Mouse (Mus musculus) hindbrain, embryonic 12.5 days (tissue): Measurements from ENCODE around the gene Efcab14. TPM values are rescaled to one million over a fixed set of nuclear protein-coding genes. Genes with fewer than 3 reads are reported as not detected.

ENCODE experiments used
- ATAC-seq: fragments of 200-750 bp; cut with Nextera tagmentation; 2 replicates; pipeline ENCODE4 v1.8.0; 2017; ENCODE audit warnings: moderate TSS enrichment; ENCODE audit not compliant: low FRiP score
- H3K27ac ChIP-seq: fragments of 300-500 bp; sonication (generic); 2 replicates; pipeline ENCODE4 v1.5.1; 2016; ENCODE audit warnings: mild to moderate bottlenecking
- H3K27me3 ChIP-seq: fragments of 300-500 bp; sonication (generic); 2 replicates; pipeline ENCODE4 v1.6.1; 2016; ENCODE audit warnings: mild to moderate bottlenecking
- H3K36me3 ChIP-seq: fragments of 300-500 bp; sonication (generic); 2 replicates; pipeline ENCODE4 v1.6.1; 2016; ENCODE audit warnings: mild to moderate bottlenecking
- H3K4me1 ChIP-seq: fragments of 300-500 bp; sonication (generic); 2 replicates; pipeline ENCODE4 v1.6.1; 2016
- H3K4me2 ChIP-seq: fragments of 300-500 bp; sonication (generic); replicated peaks from 2 replicates; pipeline ENCODE4 v1.6.1; 2016; ENCODE audit warnings: mild to moderate bottlenecking
- H3K4me3 ChIP-seq: fragments of 300-500 bp; sonication (generic); 2 replicates; pipeline ENCODE4 v1.5.1; 2016; ENCODE audit warnings: mild to moderate bottlenecking
- H3K9ac ChIP-seq: fragments of 300-500 bp; sonication (generic); 2 replicates; pipeline ENCODE4 v1.6.1; 2016; ENCODE audit warnings: mild to moderate bottlenecking, moderate library complexity
- H3K9me3 ChIP-seq: fragments of 300-500 bp; sonication (generic); replicated peaks from 2 replicates; pipeline ENCODE4 v1.6.1; 2016; ENCODE audit warnings: mild to moderate bottlenecking
- WGBS: fragments of 180-500 bp; shearing (Covaris S2); methylation state at CpG from one replicate; pipeline ENCODE4 v1.1.7; 2016; 5-methylcytosine and 5-hydroxymethylcytosine counted together
- polyA plus RNA-seq: library from polyadenylated mRNA; unstranded; fragments of >200 nt; fragmentation: Nextera tagmentation; extraction: Ambion mirVana; gene quantifications from 2 replicates; pipeline ENCODE4 v1.2.1, GENCODE M21; 2016

Gene Efcab14
- polyA plus RNA-seq, result 29.5 and 33.6 TPM in 2 replicates

- peak; percentile 99 for ATAC-seq
- peaks cover 4% of the 10 kb centered on the region; the same call in 1 of the 2 replicates for H3K27me3 ChIP-seq
- WGBS, result under 1% methylated on average over 45 of the region's 45 CpGs
- H3K36me3 ChIP-seq, result peaks cover 15% of the 10 kb centered on the region
- peak within 1 kb of the TSS; percentile 86 for H3K27ac ChIP-seq
- H3K4me2 ChIP-seq, result peak within 1 kb of the TSS; percentile 81
- H3K9me3 ChIP-seq, result no peaks in the 10 kb centered on the region
- H3K4me1 ChIP-seq, result peaks cover 19% of the 10 kb centered on the region
- peak within 1 kb of the TSS; percentile 83 for H3K4me3 ChIP-seq
- peak within 1 kb of the TSS; percentile 86 for H3K9ac ChIP-seq
Observed at GRCm38 (mm10) chr4:115737551-115738041, at the start of gene Efcab14. Efcab14 (plus strand) TSS chr4:115737744.

DNA sequence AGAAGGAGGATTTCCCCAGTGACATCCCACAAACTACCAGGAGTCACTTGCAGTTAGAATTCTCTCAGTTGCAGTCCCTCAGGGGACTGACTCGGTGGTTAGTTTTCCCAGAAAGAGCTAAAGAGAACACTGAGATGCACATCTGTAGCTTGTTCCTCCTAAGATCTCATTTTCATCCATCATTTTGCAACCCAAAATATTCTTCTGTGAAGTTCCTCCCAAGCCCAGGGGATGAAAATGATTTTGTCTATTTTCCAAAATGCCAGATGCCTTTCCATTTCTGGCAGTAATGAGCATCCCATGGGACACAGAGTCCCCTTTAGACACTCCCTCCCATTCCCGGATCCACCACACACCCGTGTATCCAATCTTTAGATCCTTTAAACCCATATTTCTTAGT lies 36.1 kb upstream of the Efcab14 start:
- 82% methylated on average over 3 of the region's 3 CpGs for WGBS
- H3K27me3 ChIP-seq, result no peaks in the 10 kb centered on the region
- no peak overlapping the region for H3K27ac ChIP-seq
- ATAC-seq, result no peak
- no peak overlapping the region for H3K4me2 ChIP-seq
- H3K4me3 ChIP-seq, result no peak overlapping the region
- no peaks in the 10 kb centered on the region for H3K36me3 ChIP-seq
- no peak overlapping the region for H3K9ac ChIP-seq
- H3K9me3 ChIP-seq, result no peaks in the 10 kb centered on the region
- no peaks in the 10 kb centered on the region for H3K4me1 ChIP-seq

DNA sequence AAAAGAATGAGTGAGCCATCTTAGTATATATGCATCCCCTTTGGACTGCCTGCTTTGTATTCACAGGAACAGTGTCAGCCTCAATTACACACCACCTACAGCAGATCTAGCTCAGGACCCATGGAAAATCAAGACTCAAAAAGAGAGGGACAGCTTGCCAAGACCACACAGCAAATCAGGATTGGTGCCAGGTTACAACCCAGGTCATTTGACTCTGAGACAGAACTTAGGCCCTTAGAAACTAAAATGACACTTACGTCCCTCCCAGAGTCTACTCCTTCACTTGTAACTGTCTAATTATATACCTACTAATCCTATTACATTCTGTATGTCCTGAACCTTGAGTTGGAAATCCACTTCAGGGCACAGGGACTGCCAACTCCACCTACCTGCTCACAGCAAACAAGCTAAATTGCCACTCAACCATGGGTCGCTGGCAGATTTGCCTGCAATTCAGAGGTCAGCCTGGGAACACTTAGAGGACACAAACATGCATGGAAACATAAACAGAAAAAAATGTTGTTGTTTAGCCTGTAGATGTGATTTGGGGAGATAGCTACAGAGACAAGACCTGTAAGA lies 33.5 kb upstream of the Efcab14 start:
- Histone ChIP-seq H3K9ac (no peak overlapping the region), H3K4me3 (no peak overlapping the region), H3K36me3 (no peaks in the 10 kb centered on the region), H3K27ac (no peak overlapping the region), H3K4me1 (no peaks in the 10 kb centered on the region), H3K9me3 (no peaks in the 10 kb centered on the region), H3K27me3 (no peaks in the 10 kb centered on the region), H3K4me2 (no peak overlapping the region)
- no peak for ATAC-seq
- 89% methylated on average over 2 of the region's 2 CpGs for WGBS

DNA sequence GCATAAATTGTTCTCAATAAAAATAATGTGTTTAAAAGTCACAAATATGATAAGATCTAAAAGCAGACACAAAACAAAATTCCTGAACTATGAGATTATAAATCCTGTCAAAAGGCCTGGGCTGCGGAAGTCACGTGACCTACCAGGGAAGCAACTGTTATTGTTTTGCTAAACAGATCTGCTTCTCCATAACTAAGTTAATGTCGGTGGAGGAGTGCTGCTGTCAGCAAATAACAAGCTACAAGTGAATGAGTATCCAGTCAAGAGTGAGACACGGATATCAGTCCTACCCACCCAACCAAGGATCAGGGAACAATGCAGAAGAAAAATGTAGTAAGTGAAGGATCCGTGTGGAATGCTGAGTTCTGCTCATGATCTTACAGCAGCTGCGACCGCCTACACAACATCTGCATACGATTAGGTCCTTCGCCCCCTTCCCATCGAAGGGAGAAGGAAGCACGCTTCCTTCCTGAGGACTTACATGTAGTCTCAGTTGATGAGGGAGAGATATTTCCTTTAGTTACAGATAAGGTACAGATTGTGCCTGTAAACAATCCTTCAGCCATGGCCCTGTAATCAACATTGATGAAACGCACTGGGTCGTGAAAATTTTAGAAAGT lies 28.5 kb upstream of the Efcab14 start:
- ATAC-seq, result no peak
- H3K36me3 ChIP-seq, result no peaks in the 10 kb centered on the region
- no peak overlapping the region for H3K4me2 ChIP-seq
- WGBS, result 58% methylated on average over 13 of the region's 13 CpGs
- no peaks in the 10 kb centered on the region for H3K9me3 ChIP-seq
- H3K4me3 ChIP-seq, result no peak overlapping the region
- H3K27me3 ChIP-seq, result no peaks in the 10 kb centered on the region
- H3K27ac ChIP-seq, result no peak overlapping the region
- H3K4me1 ChIP-seq, result 0 out of 2 replicates have a peak, but pooled peaks cover 3% of the 10 kb centered on the region
- H3K9ac ChIP-seq, result no peak overlapping the region

GRCm38 (mm10) chr4:115709792-115710418 lies 27.6 kb upstream of the Efcab14 start:
- WGBS, result 16% methylated on average over 12 of the region's 13 CpGs
- Histone ChIP-seq H3K4me2 (peak overlapping the region; percentile 49), H3K27ac (no peak overlapping the region), H3K9ac (no peak overlapping the region), H3K9me3 (no peaks in the 10 kb centered on the region), H3K4me3 (peak overlapping the region; percentile 14), H3K4me1 (0 out of 2 replicates have a peak, but pooled peaks cover 3% of the 10 kb centered on the region), H3K27me3 (no peaks in the 10 kb centered on the region), H3K36me3 (no peaks in the 10 kb centered on the region)
- no peak for ATAC-seq

DNA sequence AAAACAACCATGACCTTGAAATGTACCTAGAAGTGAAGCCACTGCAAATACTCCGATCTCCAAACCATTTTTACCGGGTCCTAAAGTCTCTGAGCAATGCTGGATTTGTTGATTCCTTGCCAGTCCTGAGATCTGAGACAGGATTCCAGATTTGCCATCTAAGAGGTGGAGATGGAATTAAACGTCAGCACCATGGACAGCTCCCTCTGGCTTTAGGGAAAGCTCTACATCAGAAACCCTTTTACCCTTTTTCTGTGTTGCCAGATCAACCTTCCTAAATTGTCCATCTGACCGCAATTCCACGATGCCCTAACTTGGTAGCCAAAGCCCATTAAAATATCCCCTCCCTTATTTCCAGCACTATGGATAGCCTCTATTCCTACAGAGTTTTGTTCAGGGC lies 8.8 kb upstream of the Efcab14 start:
- Histone ChIP-seq H3K4me3 (no peak overlapping the region), H3K27ac (no peak overlapping the region), H3K36me3 (no peaks in the 10 kb centered on the region), H3K9me3 (no peaks in the 10 kb centered on the region), H3K27me3 (0 out of 2 replicates have a peak, but pooled peaks cover 10% of the 10 kb centered on the region), H3K9ac (no peak overlapping the region), H3K4me1 (no peaks in the 10 kb centered on the region), H3K4me2 (no peak overlapping the region)
- ATAC-seq, result no peak
- WGBS, result 18% methylated on average over 5 of the region's 5 CpGs

DNA sequence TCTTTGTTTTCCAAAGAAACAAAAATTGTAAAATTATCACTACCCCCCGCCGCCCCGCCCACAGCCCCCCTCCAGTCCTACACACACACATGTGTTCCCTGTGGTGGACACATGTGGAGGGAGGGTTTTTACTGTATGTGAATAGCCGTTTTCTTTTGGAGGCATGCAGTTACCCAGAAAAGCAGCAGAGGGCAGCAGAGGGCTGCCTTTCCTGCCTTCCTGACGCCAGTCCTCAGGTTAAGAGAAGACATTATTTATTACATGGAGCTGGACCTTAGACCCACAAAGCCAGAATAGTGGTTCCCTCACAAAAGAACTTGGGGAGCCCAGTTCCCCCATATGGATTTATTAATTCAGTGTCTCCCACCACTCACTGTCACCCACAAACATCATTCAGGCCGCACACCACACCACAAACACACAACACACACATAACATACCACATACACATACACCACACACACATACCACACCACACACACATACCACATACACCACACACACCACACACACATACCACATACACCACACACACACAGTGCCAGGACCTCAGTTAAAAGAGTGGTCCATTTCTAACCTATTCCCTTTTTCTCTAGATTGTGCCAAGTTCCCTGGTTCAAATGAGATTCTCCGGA lies 5.8 kb upstream of the Efcab14 start:
- WGBS, result 25% methylated on average over 7 of the region's 7 CpGs
- H3K9ac ChIP-seq, result no peak overlapping the region

DNA sequence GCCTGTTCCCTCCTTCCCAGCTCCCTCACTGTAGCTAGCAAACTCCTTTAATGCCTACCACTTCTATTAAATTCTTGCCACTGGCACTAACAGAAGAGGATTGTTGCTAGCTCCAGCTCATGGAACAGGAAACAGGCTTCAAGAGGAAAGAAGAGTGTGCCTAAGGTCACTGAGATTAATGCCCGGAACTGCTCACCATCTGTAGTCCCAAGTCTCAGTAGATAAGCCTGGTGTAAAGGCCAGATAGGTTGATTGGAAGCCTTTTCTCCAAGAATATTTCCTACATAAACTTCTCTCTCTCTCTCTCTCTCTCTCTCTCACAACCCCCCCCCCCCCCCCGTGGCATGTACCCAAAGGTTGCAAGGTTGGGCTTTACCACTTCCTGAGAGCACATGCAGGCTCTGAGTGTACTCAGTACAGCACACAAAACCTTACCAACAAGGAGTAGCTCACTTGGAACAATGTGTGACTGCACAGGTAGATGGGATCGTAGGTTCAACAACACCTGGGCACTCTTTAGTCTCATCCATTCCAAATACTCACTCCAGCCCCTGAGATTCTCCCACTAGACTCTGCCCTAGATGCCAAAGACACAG lies 5.2 kb upstream of the Efcab14 start:
- H3K27ac ChIP-seq, result no peak overlapping the region
- 74% methylated on average over 3 of the region's 3 CpGs for WGBS
- H3K4me3 ChIP-seq, result no peak overlapping the region
- H3K4me2 ChIP-seq, result no peak overlapping the region
- H3K27me3 ChIP-seq, result peaks cover 14% of the 10 kb centered on the region; the same call in 1 of the 2 replicates
- no peak for ATAC-seq
- H3K36me3 ChIP-seq, result no peaks in the 10 kb centered on the region
- no peak overlapping the region for H3K9ac ChIP-seq
- H3K9me3 ChIP-seq, result no peaks in the 10 kb centered on the region
- no peaks in the 10 kb centered on the region for H3K4me1 ChIP-seq

More for the DNA sequence above, 5.8 kb upstream of the Efcab14 start:
- ATAC-seq, result peak; percentile 69
- Histone ChIP-seq H3K9me3 (no peaks in the 10 kb centered on the region), H3K4me2 (no peak overlapping the region), H3K27me3 (peaks cover 14% of the 10 kb centered on the region; the same call in 1 of the 2 replicates), H3K27ac (no peak overlapping the region), H3K36me3 (no peaks in the 10 kb centered on the region), H3K4me3 (no peak overlapping the region), H3K4me1 (no peaks in the 10 kb centered on the region)

- Histone ChIP-seq H3K9ac (no peak overlapping the region), H3K4me1 (peaks cover 7% of the 10 kb centered on the region), H3K27me3 (peaks cover 10% of the 10 kb centered on the region; the same call in 1 of the 2 replicates), H3K4me3 (no peak overlapping the region), H3K27ac (no peak overlapping the region), H3K36me3 (no peaks in the 10 kb centered on the region), H3K9me3 (no peaks in the 10 kb centered on the region), H3K4me2 (no peak overlapping the region)
- ATAC-seq, result no peak
- 78% methylated on average over 5 of the region's 5 CpGs for WGBS
Observed at GRCm38 (mm10) chr4:115733746-115734145, 3.8 kb upstream of the Efcab14 start.

DNA sequence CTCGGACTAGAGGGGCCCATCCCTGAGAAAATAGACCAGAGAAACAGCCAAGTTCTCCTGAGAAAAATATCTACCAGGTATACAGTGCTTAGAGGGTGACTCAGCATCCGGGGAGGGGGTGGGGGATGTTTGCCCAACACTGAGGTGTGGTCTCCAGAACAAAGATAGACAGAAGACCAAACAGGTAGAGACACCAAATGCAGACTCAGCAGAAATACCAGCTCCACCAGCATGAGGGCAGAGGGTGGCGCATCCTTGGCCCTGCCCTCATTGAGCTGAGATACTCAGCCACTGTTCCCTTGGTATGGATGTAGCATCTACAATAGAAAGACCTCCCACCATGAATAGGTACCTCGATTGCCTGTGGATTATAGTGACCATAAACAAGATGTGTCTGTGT lies 2.7 kb upstream of the Efcab14 start:
- no peak overlapping the region for H3K27ac ChIP-seq
- peaks cover 4% of the 10 kb centered on the region; the same call in 1 of the 2 replicates for H3K27me3 ChIP-seq
- ATAC-seq, result no peak
- H3K9me3 ChIP-seq, result no peaks in the 10 kb centered on the region
- no peaks in the 10 kb centered on the region for H3K36me3 ChIP-seq
- WGBS, result 67% methylated on average over 4 of the region's 4 CpGs
- H3K4me1 ChIP-seq, result peaks cover 19% of the 10 kb centered on the region
- H3K4me2 ChIP-seq, result no peak overlapping the region
- H3K9ac ChIP-seq, result no peak overlapping the region
- no peak overlapping the region for H3K4me3 ChIP-seq

DNA sequence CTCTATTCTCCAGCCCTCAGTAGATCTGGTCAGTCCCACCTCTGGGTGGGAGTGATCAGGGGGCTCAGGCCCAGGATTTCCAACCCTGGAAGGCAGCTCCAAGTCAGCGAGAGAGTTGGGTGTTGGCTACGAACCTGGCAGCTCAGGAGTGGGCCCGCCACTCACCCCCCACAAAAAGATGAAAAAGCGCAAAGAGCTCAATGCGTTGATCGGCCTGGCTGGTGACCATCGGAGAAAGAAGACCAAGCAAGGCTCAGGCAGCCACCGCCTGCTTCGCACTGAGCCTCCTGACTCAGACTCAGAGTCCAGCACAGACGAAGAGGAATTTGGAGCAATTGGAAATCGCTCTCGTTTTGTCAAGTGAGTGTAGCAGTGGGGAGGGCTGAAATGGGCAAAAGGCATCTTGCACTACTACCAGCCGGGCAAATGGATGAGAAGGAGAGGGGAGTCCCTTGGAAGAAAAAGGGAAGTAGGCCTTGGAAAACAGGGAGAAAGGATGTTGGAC lies 989 bp downstream of the Efcab14 start:
- H3K36me3 ChIP-seq, result peaks cover 22% of the 10 kb centered on the region
- H3K9ac ChIP-seq, result peak overlapping the region; percentile 86
- WGBS, result 48% methylated on average over 13 of the region's 13 CpGs
- peak overlapping the region; percentile 81 for H3K4me2 ChIP-seq
- H3K27me3 ChIP-seq, result peaks cover 4% of the 10 kb centered on the region; the same call in 1 of the 2 replicates
- H3K4me3 ChIP-seq, result peak overlapping the region; percentile 83
- H3K4me1 ChIP-seq, result peaks cover 19% of the 10 kb centered on the region
- no peak overlapping the region for H3K27ac ChIP-seq
- H3K9me3 ChIP-seq, result no peaks in the 10 kb centered on the region
- no peak for ATAC-seq

DNA sequence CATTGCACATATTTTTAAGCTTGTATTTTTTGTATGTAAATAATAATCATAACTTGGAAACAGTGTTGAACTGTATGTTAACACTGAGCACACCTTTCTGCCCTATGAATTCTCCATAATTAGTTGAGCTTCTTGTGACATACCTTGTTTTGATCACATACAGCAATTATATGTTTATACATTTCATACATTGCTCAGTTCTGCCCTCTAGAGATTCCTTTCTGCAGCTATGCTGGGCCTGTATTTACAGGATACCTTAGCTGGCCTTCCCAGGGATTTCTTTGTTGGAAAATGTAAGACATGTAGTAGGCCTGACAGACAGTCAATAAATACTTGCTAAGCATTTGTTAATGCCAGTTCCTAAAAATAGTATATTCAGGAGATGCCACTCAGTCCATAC lies 5.1 kb downstream of the Efcab14 start:
- no peak overlapping the region for H3K27ac ChIP-seq
- H3K36me3 ChIP-seq, result peaks cover 31% of the 10 kb centered on the region
- no peaks in the 10 kb centered on the region for H3K27me3 ChIP-seq
- H3K9me3 ChIP-seq, result no peaks in the 10 kb centered on the region
- H3K4me2 ChIP-seq, result no peak overlapping the region
- H3K4me1 ChIP-seq, result peaks cover 19% of the 10 kb centered on the region
- ATAC-seq, result no peak
- H3K4me3 ChIP-seq, result no peak overlapping the region
- no peak overlapping the region for H3K9ac ChIP-seq
